Mouse (Mus musculus): ENCODE measurements at regions not wholly inside any gene's neighbourhood (a gene's known extent, or its start where the extent isn't known, plus 50 kb on each side); places are given as distances from the start of the nearest gene placed in this dataset.

GRCm38 (mm10) chr16:29807859-29808258 is 228.7 kb downstream of the Opa1 start:
- WGBS = 61% methylated on average over 5 of the region's 5 CpGs
- H3K4me3 ChIP-seq (replicated peaks; ENCODE audit: insufficient read depth, low read depth, low read length) = no peak overlapping the region
- no peaks in the 10 kb centered on the region for H3K27me3 ChIP-seq (ENCODE audit: control insufficient read depth, insufficient read depth, low read length)
- H3K27ac ChIP-seq (ENCODE audit: insufficient read depth, low read length) = no peak overlapping the region
- no peaks in the 10 kb centered on the region for H3K4me1 ChIP-seq (ENCODE audit: control insufficient read depth, insufficient read depth, low read length)
- TF ChIP-seq POLR2A (IDR thresholded peaks at IDR 0.05; ENCODE audit: borderline replicate concordance, insufficient read depth, low read length) (no peak), CTCF (IDR thresholded peaks at IDR 0.05; ENCODE audit: borderline replicate concordance, insufficient read depth, low read depth, low read length) (no peak)
- no peak for DNase-seq

- Histone ChIP-seq H3K27me3 (ENCODE audit: control insufficient read depth, insufficient read depth, low read length) (no peaks in the 10 kb centered on the region), H3K4me3 (replicated peaks; ENCODE audit: insufficient read depth, low read depth, low read length) (no peak overlapping the region), H3K27ac (ENCODE audit: insufficient read depth, low read length) (no peak overlapping the region), H3K4me1 (ENCODE audit: control insufficient read depth, insufficient read depth, low read length) (no peaks in the 10 kb centered on the region; the same call in 1 of the 2 replicates)
- 69% methylated on average over 4 of the region's 4 CpGs for WGBS
- DNase-seq = no peak
- TF ChIP-seq POLR2A (IDR thresholded peaks at IDR 0.05; ENCODE audit: borderline replicate concordance, insufficient read depth, low read length) (no peak), CTCF (IDR thresholded peaks at IDR 0.05; ENCODE audit: borderline replicate concordance, insufficient read depth, low read depth, low read length) (no peak)
Measured at GRCm38 (mm10) chr16:29808851-29809250, 229.7 kb downstream of the Opa1 start.

GRCm38 (mm10) chr16:29813411-29814038 is 234.4 kb downstream of the Opa1 start:
- no peak for TF ChIP-seq POLR2A (IDR thresholded peaks at IDR 0.05; ENCODE audit: borderline replicate concordance, insufficient read depth, low read length)
- TF ChIP-seq CTCF (IDR thresholded peaks at IDR 0.05; ENCODE audit: borderline replicate concordance, insufficient read depth, low read depth, low read length) = no peak
- Histone ChIP-seq H3K27me3 (ENCODE audit: control insufficient read depth, insufficient read depth, low read length) (no peaks in the 10 kb centered on the region), H3K4me3 (replicated peaks; ENCODE audit: insufficient read depth, low read depth, low read length) (peak overlapping the region; percentile 60), H3K4me1 (ENCODE audit: control insufficient read depth, insufficient read depth, low read length) (peaks cover 11% of the 10 kb centered on the region), H3K27ac (ENCODE audit: insufficient read depth, low read length) (peak overlapping the region; percentile 39; the same call in 1 of the 2 replicates)
- peak; percentile 45 to 60 for DNase-seq
- WGBS = 4% methylated on average over 31 of the region's 31 CpGs

- Histone ChIP-seq H3K4me1 (ENCODE audit: control insufficient read depth, insufficient read depth, low read length) (peaks cover 11% of the 10 kb centered on the region), H3K4me3 (replicated peaks; ENCODE audit: insufficient read depth, low read depth, low read length) (peak overlapping the region; percentile 60), H3K27me3 (ENCODE audit: control insufficient read depth, insufficient read depth, low read length) (no peaks in the 10 kb centered on the region), H3K27ac (ENCODE audit: insufficient read depth, low read length) (peak overlapping the region; percentile 39; the same call in 1 of the 2 replicates)
- TF ChIP-seq POLR2A (IDR thresholded peaks at IDR 0.05; ENCODE audit: borderline replicate concordance, insufficient read depth, low read length) = no peak
- TF ChIP-seq CTCF (IDR thresholded peaks at IDR 0.05; ENCODE audit: borderline replicate concordance, insufficient read depth, low read depth, low read length) = peak; percentile 10; the same call in 1 of the 2 replicates
- WGBS = 6% methylated on average over 32 of the region's 32 CpGs
- DNase-seq = peak; percentile 68 to 72
Measured at GRCm38 (mm10) chr16:29814039-29814438, 234.9 kb downstream of the Opa1 start.

GRCm38 (mm10) chr16:29814655-29815054 is 235.5 kb downstream of the Opa1 start:
- Histone ChIP-seq H3K27ac (ENCODE audit: insufficient read depth, low read length) (no peak overlapping the region), H3K4me3 (replicated peaks; ENCODE audit: insufficient read depth, low read depth, low read length) (no peak overlapping the region), H3K4me1 (ENCODE audit: control insufficient read depth, insufficient read depth, low read length) (peaks cover 11% of the 10 kb centered on the region), H3K27me3 (ENCODE audit: control insufficient read depth, insufficient read depth, low read length) (no peaks in the 10 kb centered on the region)
- WGBS = 94% methylated on average over 2 of the region's 2 CpGs
- no peak for DNase-seq
- TF ChIP-seq CTCF (IDR thresholded peaks at IDR 0.05; ENCODE audit: borderline replicate concordance, insufficient read depth, low read depth, low read length) = no peak
- no peak for TF ChIP-seq POLR2A (IDR thresholded peaks at IDR 0.05; ENCODE audit: borderline replicate concordance, insufficient read depth, low read length)

- H3K4me3 ChIP-seq (replicated peaks; ENCODE audit: insufficient read depth, low read depth, low read length) = no peak overlapping the region
- TF ChIP-seq POLR2A (IDR thresholded peaks at IDR 0.05; ENCODE audit: borderline replicate concordance, insufficient read depth, low read length) (no peak), CTCF (IDR thresholded peaks at IDR 0.05; ENCODE audit: borderline replicate concordance, insufficient read depth, low read depth, low read length) (no peak)
- no peaks in the 10 kb centered on the region for H3K27me3 ChIP-seq (ENCODE audit: control insufficient read depth, insufficient read depth, low read length)
- no peak for DNase-seq
- no peak overlapping the region for H3K27ac ChIP-seq (ENCODE audit: insufficient read depth, low read length)
- peaks cover 11% of the 10 kb centered on the region for H3K4me1 ChIP-seq (ENCODE audit: control insufficient read depth, insufficient read depth, low read length)
- WGBS = 91% methylated on average over 2 of the region's 2 CpGs
Measured at GRCm38 (mm10) chr16:29815200-29815599, 236.1 kb downstream of the Opa1 start.

- DNase-seq = no peak
- TF ChIP-seq POLR2A (IDR thresholded peaks at IDR 0.05; ENCODE audit: borderline replicate concordance, insufficient read depth, low read length) (no peak), CTCF (IDR thresholded peaks at IDR 0.05; ENCODE audit: borderline replicate concordance, insufficient read depth, low read depth, low read length) (no peak)
- Histone ChIP-seq H3K4me1 (ENCODE audit: control insufficient read depth, insufficient read depth, low read length) (peaks cover 11% of the 10 kb centered on the region), H3K27me3 (ENCODE audit: control insufficient read depth, insufficient read depth, low read length) (no peaks in the 10 kb centered on the region), H3K4me3 (replicated peaks; ENCODE audit: insufficient read depth, low read depth, low read length) (no peak overlapping the region), H3K27ac (ENCODE audit: insufficient read depth, low read length) (no peak overlapping the region)
- WGBS = 96% methylated on average over 10 of the region's 10 CpGs
Measured at GRCm38 (mm10) chr16:29815632-29816337, 236.7 kb downstream of the Opa1 start.

Measured in cerebellum, adult 2 months (tissue).